Mouse (Mus musculus): ENCODE results near the gene Rnf121.
"Not testable (repeated sequence)": the region's sequence is repeated elsewhere in the genome, so short reads cannot be mapped to it uniquely, and the experiment has no call there.

Rnf121 gene

GRCm38 (mm10) chr7:102066363-102066762 lies 1.1 kb upstream of the Rnf121 start:
- no peak for DNase-seq (ENCODE audit: low read depth in 1 of 2, low spot score in 2 of 2)

GRCm38 (mm10) chr7:102064655-102065045 lies 619 bp downstream of the Rnf121 start:
- DNase-seq (ENCODE audit: low read depth in 1 of 2, low spot score in 2 of 2), result no peak

DNA sequence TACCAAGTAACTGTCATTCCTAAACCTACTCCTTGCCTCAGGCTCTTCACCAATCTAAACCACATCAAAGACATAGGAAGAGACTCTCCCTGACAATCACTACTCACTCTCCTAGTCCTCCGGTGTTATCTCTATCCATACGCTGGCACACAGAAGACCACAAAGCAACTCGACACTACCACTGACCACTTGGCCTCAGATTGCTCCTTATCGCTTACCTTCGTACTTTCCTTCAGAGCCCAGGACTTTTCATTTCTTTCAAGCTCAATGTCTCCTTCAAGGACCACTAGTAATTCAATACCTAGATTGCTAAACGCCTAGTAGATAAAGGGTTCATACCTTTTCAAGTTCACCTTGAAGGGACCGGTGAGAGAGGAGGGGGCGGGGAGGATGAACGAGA lies 1.4 kb downstream of the Rnf121 start:
- DNase-seq (ENCODE audit: low read depth in 1 of 2, low spot score in 2 of 2), result no peak

GRCm38 (mm10) chr7:102062203-102062602 lies 3.1 kb downstream of the Rnf121 start:
- no peak for DNase-seq (ENCODE audit: low read depth in 1 of 2, low spot score in 2 of 2)

GRCm38 (mm10) chr7:102061353-102061752 lies 3.9 kb downstream of the Rnf121 start:
- no peak for DNase-seq (ENCODE audit: low read depth in 1 of 2, low spot score in 2 of 2)

DNA sequence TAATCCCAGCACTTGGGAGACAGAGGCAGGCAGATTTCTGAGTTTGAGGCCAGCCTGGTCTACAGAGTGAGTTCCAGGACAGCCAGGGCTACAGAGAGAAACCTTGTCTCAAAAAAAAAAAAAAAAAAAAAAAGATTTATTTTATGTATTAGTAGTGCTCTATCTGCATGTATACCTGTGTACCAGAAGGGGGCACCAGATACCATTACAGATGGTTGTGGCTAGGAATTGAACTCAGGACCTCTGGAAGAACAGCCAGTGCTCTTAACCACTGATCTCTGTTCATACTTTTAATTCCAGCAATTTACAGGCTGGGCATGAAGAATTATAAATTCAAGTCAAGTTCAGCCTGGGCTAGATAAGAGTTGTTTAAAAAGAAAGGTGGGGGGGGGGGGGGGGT lies 16.7 kb downstream of the Rnf121 start:
- DNase-seq (ENCODE audit: low read depth in 1 of 2, low spot score in 2 of 2), result not testable (repeated sequence)

DNA sequence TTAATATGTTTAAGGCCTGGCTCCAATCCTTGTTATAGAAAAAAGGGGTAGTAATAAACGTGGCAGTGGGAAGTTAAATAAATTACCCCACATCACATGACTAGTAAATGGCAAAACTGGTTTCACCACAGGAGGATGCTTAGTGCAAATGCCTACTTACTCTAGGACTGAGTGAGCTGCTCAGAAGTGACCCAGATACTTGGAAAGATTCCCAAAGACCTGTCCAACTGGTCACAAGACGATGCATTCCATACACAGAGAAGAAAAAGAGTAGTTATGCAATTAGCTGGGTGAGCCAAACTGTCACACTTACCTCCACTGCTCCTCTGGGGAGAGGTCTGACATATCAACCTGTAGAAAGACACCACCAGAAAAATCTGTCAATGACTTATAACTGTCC lies 23.0 kb downstream of the Rnf121 start:
- no peak for DNase-seq (ENCODE audit: low read depth in 1 of 2, low spot score in 2 of 2)

DNA sequence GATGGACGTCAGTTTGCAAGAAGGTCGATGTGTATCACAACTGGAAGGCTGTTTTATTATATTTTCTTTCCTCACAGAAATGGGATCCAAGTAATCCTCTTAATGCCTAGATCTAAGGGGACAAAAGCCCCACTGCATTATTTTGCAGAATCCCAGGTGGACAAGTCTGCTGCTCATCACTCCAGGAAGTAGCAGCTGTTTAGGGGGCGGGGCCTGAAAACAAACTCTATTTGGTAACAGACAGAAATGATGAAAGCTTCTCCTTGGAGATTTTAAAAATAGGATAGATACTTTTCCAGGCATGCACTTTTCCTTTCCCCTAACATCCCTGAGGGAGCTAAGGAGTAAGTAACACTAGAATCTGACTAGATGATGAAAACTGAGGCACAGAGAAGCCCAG lies 28.0 kb downstream of the Rnf121 start:
- no peak for DNase-seq (ENCODE audit: low read depth in 1 of 2, low spot score in 2 of 2)

DNA sequence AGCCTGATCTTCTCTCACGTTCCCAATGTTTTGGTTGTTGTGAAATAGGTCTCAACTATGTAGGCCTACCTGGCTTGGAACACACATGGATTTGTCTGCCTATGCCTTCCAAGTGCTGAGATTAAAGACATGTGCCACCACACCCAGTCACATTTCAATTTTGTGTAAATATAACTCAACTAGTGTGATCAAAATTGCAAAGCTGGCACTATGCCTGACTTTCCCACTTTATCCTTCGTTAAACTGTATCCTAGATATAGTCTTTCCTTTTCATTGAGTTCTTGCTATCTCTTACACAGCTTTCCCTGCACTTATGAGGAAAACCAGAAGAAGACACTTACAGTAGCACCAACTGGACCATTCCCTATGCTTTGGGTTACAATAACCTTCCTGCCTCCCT lies 29.7 kb downstream of the Rnf121 start:
- no peak for DNase-seq (ENCODE audit: low read depth in 1 of 2, low spot score in 2 of 2)

DNA sequence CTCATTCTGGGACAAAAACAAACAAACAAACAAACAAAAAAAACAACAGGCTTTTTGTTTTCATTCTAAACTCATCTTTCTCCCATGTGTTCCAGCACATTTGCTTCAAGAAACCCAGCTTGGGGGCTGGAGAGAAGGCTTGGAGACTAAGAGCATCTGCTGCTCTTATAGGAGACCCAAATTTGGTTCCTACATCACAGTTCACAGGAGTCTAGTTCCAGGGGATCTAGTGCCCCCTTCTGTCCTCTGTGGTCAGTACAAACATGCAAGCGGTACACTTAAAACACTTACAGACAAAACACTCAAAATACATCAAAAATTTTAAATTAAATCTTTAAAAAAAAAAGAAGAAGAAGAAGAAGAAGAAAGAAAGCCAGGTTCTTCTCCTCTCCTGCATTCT lies 30.4 kb downstream of the Rnf121 start:
- no peak for DNase-seq (ENCODE audit: low read depth in 1 of 2, low spot score in 2 of 2)

- DNase-seq (ENCODE audit: low read depth in 1 of 2, low spot score in 2 of 2), result no peak
Observed at GRCm38 (mm10) chr7:102025187-102026119, 39.8 kb downstream of the Rnf121 start.

DNA sequence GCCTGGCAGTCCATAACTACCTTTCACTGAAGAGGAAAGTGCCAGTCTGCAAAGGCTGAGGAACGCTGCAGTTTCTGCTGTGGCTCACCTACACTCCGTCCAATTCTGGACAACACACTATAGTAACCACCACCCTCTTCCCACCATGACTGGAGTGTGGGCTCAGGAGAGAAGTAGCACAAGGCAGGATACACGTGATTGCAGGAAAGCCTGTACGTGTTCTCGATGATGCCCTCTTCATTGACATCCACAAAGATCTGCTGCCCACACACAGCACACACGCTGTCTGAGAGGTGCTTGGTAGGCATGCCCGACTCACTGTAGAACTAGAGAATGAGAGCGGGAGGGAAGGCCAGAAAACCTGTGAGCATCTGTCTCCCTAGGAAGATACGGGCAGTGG lies 41.4 kb downstream of the Rnf121 start:
- DNase-seq (ENCODE audit: low read depth in 1 of 2, low spot score in 2 of 2), result no peak

DNA sequence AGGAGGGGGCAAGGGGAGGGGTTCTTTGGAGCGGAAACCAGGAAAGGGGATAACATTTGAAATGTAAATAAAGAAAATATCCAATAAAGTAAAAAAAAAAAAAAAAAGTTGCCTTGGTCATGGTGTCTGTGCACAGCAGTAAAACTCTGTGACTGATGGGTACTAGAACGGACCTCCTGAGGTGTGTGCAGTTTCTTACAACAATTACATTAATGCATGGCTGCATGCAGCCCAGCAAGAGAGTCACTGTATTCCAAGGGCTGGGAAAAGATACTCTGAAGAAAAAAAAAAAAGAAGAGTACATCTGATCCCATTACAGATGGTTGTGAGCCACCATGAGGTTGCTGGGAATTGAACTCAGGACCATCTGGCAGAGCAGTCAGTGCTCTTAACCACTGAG lies 44.3 kb downstream of the Rnf121 start:
- not testable (repeated sequence) for DNase-seq (ENCODE audit: low read depth in 1 of 2, low spot score in 2 of 2)

DNA sequence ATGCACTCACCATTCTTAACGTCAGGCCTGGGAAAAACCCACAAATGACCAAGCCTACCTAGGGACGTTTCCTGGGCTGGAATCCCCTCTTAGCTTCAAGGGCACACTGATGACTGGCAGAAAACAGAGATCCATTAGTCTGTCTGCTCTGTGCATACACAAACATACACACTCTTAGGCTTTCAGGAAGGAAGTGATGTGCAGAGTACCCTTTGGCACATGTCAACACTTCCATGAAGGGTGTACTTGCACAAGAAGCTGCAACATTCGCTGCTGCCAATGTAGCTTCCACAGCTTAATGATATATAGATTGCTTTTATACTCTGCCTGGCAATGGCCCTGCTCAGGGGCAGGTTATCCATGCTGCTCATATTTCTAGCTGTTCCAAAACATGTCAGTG lies 45.9 kb downstream of the Rnf121 start:
- DNase-seq (ENCODE audit: low read depth in 1 of 2, low spot score in 2 of 2), result no peak

DNA sequence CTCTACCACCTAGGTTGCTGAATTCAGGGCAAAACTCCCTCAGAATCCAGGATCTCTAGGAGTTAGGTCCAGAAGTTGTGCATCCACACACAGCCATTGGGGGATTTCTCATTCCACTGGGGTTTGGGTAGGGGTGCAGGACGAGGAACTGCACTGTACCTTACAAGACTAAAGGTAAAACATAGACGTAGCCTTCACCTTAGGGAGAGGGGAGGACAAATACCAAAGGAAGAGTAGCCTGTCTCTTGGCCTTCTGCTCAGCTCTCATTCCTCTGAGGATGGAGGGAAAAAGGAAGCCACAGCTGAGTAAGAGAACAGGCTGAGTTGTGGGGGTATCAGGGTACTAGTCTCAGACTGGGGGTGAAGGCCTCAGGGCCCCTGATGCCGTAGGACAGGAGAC lies 46.7 kb downstream of the Rnf121 start, which contains the start of gene Il18bp:
Il18bp (minus strand) TSS at position 101 of the 400 bp plus-strand sequence.
- DNase-seq (ENCODE audit: low read depth in 1 of 2, low spot score in 2 of 2), result no peak

DNA sequence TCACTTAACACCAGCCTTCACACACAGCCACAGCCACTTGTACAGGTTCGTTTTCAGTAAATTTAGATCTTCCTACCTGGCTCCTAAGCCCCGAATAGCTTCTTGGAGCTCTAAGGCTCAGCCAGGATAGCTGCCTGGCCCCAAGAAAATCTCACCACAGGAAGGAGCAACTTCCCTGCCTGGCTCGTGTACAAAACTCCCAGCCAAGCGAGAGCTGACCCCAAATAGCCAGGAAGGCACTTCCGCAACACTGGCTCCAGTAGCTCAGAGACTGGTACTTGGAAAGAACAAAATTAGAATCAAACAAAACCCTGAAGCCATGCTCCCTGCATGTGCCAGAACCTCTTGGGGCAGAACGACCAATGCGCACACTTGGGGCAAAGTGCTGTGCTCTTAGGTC lies 47.2 kb downstream of the Rnf121 start:
- no peak for DNase-seq (ENCODE audit: low read depth in 1 of 2, low spot score in 2 of 2)

DNA sequence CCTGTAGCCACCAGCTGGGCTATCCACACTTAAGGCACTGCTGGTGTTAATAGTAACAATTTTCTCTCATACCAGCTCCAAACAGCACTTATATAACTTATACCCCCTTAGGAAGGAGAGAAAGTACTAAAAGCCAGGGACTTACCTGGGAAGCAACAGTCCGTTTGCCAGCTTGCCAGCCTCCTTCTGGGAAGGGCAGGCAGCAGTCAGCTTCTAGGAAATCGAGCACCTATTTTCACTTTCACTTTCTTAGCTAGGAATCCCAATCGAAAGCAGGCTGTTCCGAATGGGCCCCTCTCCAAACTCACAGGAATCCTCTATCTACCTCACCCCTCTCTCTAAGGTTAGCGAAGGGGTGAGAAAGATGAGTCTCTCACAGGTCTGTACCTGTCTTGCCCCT lies 47.8 kb downstream of the Rnf121 start:
- no peak for DNase-seq (ENCODE audit: low read depth in 1 of 2, low spot score in 2 of 2)

GRCm38 (mm10) chr7:102016936-102017335 lies 48.3 kb downstream of the Rnf121 start:
- no peak for DNase-seq (ENCODE audit: low read depth in 1 of 2, low spot score in 2 of 2)

GRCm38 (mm10) chr7:102014995-102015394 lies 50.3 kb downstream of the Rnf121 start:
- no peak for DNase-seq (ENCODE audit: low read depth in 1 of 2, low spot score in 2 of 2)

- no peak for DNase-seq (ENCODE audit: low read depth in 1 of 2, low spot score in 2 of 2)
Observed at GRCm38 (mm10) chr7:102013416-102013815, 51.9 kb downstream of the Rnf121 start.

GRCm38 (mm10) chr7:102011855-102012254 lies 53.4 kb downstream of the Rnf121 start:
- DNase-seq (ENCODE audit: low read depth in 1 of 2, low spot score in 2 of 2), result no peak

GRCm38 (mm10) chr7:102006520-102006919 lies 58.7 kb downstream of the Rnf121 start:
- DNase-seq (ENCODE audit: low read depth in 1 of 2, low spot score in 2 of 2), result no peak

Data from monocyte, adult 2 months (primary cell).